Mouse (Mus musculus) midbrain, embryonic 14.5 days (tissue): ENCODE data around the gene Spa17. TPM values are rescaled to one million over a fixed set of nuclear protein-coding genes. Genes with fewer than 3 reads are reported as not detected.

ENCODE experiments used
- ATAC-seq: fragments of 200-750 bp; cut with Nextera tagmentation; 2 replicates; pipeline ENCODE4 v1.8.0; 2017; ENCODE audit warnings: moderate number of reproducible peaks, moderate library complexity; ENCODE audit not compliant: low FRiP score, low TSS enrichment
- DNase-seq: peaks from one replicate; pipeline ENCODE4 v3.0.0-alpha.2; 2015
- H3K27ac ChIP-seq: fragments of 300-500 bp; sonication (generic); replicated peaks from 2 replicates; pipeline ENCODE4 v1.5.1; 2014; ENCODE audit warnings: mild to moderate bottlenecking, low read depth, low read length, moderate library complexity
- H3K27me3 ChIP-seq: fragments of 300-500 bp; sonication (generic); 2 replicates; pipeline ENCODE4 v1.6.1; 2014; ENCODE audit warnings: low read length, control low read depth, mixed read lengths; ENCODE audit not compliant: control insufficient read depth, insufficient read depth
- H3K36me3 ChIP-seq: fragments of 300-500 bp; sonication (generic); 2 replicates; pipeline ENCODE4 v1.6.1; 2014; ENCODE audit warnings: low read length, control low read depth; ENCODE audit not compliant: control insufficient read depth, insufficient read depth
- H3K4me1 ChIP-seq: fragments of 300-500 bp; sonication (generic); 2 replicates; pipeline ENCODE4 v1.6.1; 2014; ENCODE audit warnings: mild to moderate bottlenecking, antibody characterized with exemption, low read length, control low read depth; ENCODE audit not compliant: control insufficient read depth, insufficient read depth
- H3K4me2 ChIP-seq: fragments of 300-500 bp; sonication (generic); 2 replicates; pipeline ENCODE4 v1.6.1; 2014; ENCODE audit warnings: mild to moderate bottlenecking, low read length, moderate library complexity
- H3K4me3 ChIP-seq: fragments of 300-500 bp; sonication (generic); replicated peaks from 2 replicates; pipeline ENCODE4 v1.5.1; 2014; ENCODE audit warnings: low read depth, low read length
- H3K9ac ChIP-seq: fragments of 300-500 bp; sonication (generic); replicated peaks from 2 replicates; pipeline ENCODE4 v1.6.1; 2014; ENCODE audit warnings: mild to moderate bottlenecking, low read length, moderate library complexity
- H3K9me3 ChIP-seq: fragments of 300-500 bp; sonication (generic); 2 replicates; pipeline ENCODE4 v1.6.1; 2016; ENCODE audit warnings: low read length, control low read depth, mixed read lengths; ENCODE audit not compliant: control insufficient read depth
- WGBS: fragments of 180-500 bp; shearing (Covaris S2); extraction: QIAGEN DNeasy Blood & Tissue Kit; methylation state at CpG from one replicate; pipeline ENCODE4 v1.1.7; 2014; 5-methylcytosine and 5-hydroxymethylcytosine counted together
- polyA plus RNA-seq: library from polyadenylated mRNA; unstranded; fragments of >200 nt; fragmentation: Nextera tagmentation; extraction: Ambion mirVana; gene quantifications from 2 replicates; pipeline ENCODE4 v1.2.1, GENCODE M21; 2014

The Spa17 gene
- polyA plus RNA-seq, 1 experiment from 2014 or later, result 9.5 TPM

- Histone ChIP-seq H3K4me3 (no peak overlapping the region), H3K27me3 (no peaks in the 10 kb centered on the region), H3K36me3 (no peaks in the 10 kb centered on the region), H3K9ac (no peak overlapping the region), H3K4me2 (no peak overlapping the region), H3K27ac (no peak overlapping the region), H3K9me3 (no peaks in the 10 kb centered on the region), H3K4me1 (peaks cover 8% of the 10 kb centered on the region)
- WGBS, result 56% methylated on average over 5 of the region's 5 CpGs
- no peak for DNase-seq
- no peak for ATAC-seq
Measured at GRCm38 (mm10) chr9:37567454-37567853, 46.1 kb downstream of the Spa17 start.

GRCm38 (mm10) chr9:37567019-37567418 lies 46.5 kb downstream of the Spa17 start:
- ATAC-seq, result no peak

GRCm38 (mm10) chr9:37563805-37564204 lies 49.7 kb downstream of the Spa17 start:
- Histone ChIP-seq H3K4me3 (no peak overlapping the region), H3K4me1 (peaks cover 8% of the 10 kb centered on the region), H3K27me3 (no peaks in the 10 kb centered on the region), H3K36me3 (no peaks in the 10 kb centered on the region), H3K27ac (no peak overlapping the region), H3K9me3 (no peaks in the 10 kb centered on the region), H3K4me2 (no peak overlapping the region), H3K9ac (no peak overlapping the region)
- no peak for ATAC-seq
- WGBS, result 65% methylated on average over 1 of the region's 1 CpGs
- no peak for DNase-seq

More at GRCm38 (mm10) chr9:37567019-37567418, 46.5 kb downstream of the Spa17 start:
- WGBS, result 87% methylated on average over 2 of the region's 2 CpGs
- H3K27me3 ChIP-seq, result no peaks in the 10 kb centered on the region
- no peak overlapping the region for H3K4me2 ChIP-seq
- H3K4me3 ChIP-seq, result no peak overlapping the region
- H3K4me1 ChIP-seq, result peaks cover 8% of the 10 kb centered on the region
- H3K9ac ChIP-seq, result no peak overlapping the region
- H3K27ac ChIP-seq, result no peak overlapping the region
- DNase-seq, result no peak
- no peaks in the 10 kb centered on the region for H3K9me3 ChIP-seq
- no peaks in the 10 kb centered on the region for H3K36me3 ChIP-seq

GRCm38 (mm10) chr9:37560617-37561016 lies 52.9 kb downstream of the Spa17 start:
- Histone ChIP-seq H3K9ac (no peak overlapping the region), H3K27me3 (no peaks in the 10 kb centered on the region), H3K9me3 (no peaks in the 10 kb centered on the region), H3K4me1 (no peaks in the 10 kb centered on the region), H3K4me3 (no peak overlapping the region), H3K4me2 (no peak overlapping the region), H3K27ac (no peak overlapping the region), H3K36me3 (no peaks in the 10 kb centered on the region)
- WGBS, result 85% methylated on average over 2 of the region's 2 CpGs
- DNase-seq (no peak), ATAC-seq (no peak)

GRCm38 (mm10) chr9:37556366-37556765 lies 57.2 kb downstream of the Spa17 start:
- ATAC-seq, result no peak
- 74% methylated on average over 3 of the region's 3 CpGs for WGBS

GRCm38 (mm10) chr9:37554838-37555748 lies 58.4 kb downstream of the Spa17 start, which contains the start of gene Siae:
Gene Siae (plus strand): TSS chr9:37555698.
- H3K9ac ChIP-seq, result no peak within 1 kb of the TSS
- DNase-seq (no peak), ATAC-seq (no peak)
- H3K4me1 ChIP-seq, result peaks cover 8% of the 10 kb centered on the region; the same call in 1 of the 2 replicates
- H3K4me3 ChIP-seq, result no peak within 1 kb of the TSS
- no peak within 1 kb of the TSS for H3K27ac ChIP-seq
- H3K36me3 ChIP-seq, result no peaks in the 10 kb centered on the region
- 25% methylated on average over 7 of the region's 7 CpGs for WGBS
- H3K27me3 ChIP-seq, result peaks cover 31% of the 10 kb centered on the region
- no peaks in the 10 kb centered on the region for H3K9me3 ChIP-seq
- no peak within 1 kb of the TSS for H3K4me2 ChIP-seq

More at GRCm38 (mm10) chr9:37556366-37556765, 57.2 kb downstream of the Spa17 start:
- Histone ChIP-seq H3K9me3 (no peaks in the 10 kb centered on the region), H3K36me3 (no peaks in the 10 kb centered on the region), H3K9ac (no peak overlapping the region), H3K4me1 (peaks cover 8% of the 10 kb centered on the region; the same call in 1 of the 2 replicates), H3K4me2 (no peak overlapping the region), H3K27me3 (peaks cover 19% of the 10 kb centered on the region), H3K27ac (no peak overlapping the region), H3K4me3 (no peak overlapping the region)
- DNase-seq, result no peak

GRCm38 (mm10) chr9:37554279-37554678 lies 59.2 kb downstream of the Spa17 start:
- no peaks in the 10 kb centered on the region for H3K36me3 ChIP-seq
- no peak for DNase-seq
- no peak overlapping the region for H3K4me3 ChIP-seq
- H3K27me3 ChIP-seq, result peaks cover 38% of the 10 kb centered on the region
- WGBS, result 89% methylated on average over 1 of the region's 1 CpGs
- H3K9me3 ChIP-seq, result no peaks in the 10 kb centered on the region
- no peak overlapping the region for H3K4me2 ChIP-seq
- no peak for ATAC-seq
- peaks cover 8% of the 10 kb centered on the region; the same call in 1 of the 2 replicates for H3K4me1 ChIP-seq
- no peak overlapping the region for H3K27ac ChIP-seq
- no peak overlapping the region for H3K9ac ChIP-seq
